Mouse (Mus musculus) midbrain, embryonic 12.5 days (tissue): ENCODE data around the gene Ppp3cb. TPM values are rescaled to one million over a fixed set of nuclear protein-coding genes. Genes with fewer than 3 reads are reported as not detected.

Experiments
- ATAC-seq: fragments of 200-750 bp; cut with Nextera tagmentation; 2 replicates; pipeline ENCODE4 v1.8.0; 2017; ENCODE audit warnings: low read depth, moderate TSS enrichment, moderate library complexity; ENCODE audit not compliant: low FRiP score
- H3K27ac ChIP-seq: fragments of 300-500 bp; sonication (generic); replicated peaks from 2 replicates; pipeline ENCODE4 v1.5.1; 2016; ENCODE audit warnings: mild to moderate bottlenecking
- H3K27me3 ChIP-seq: fragments of 300-500 bp; sonication (generic); 2 replicates; pipeline ENCODE4 v1.6.1; 2016; ENCODE audit warnings: mild to moderate bottlenecking
- H3K36me3 ChIP-seq: fragments of 300-500 bp; sonication (generic); 2 replicates; pipeline ENCODE4 v1.6.1; 2016
- H3K4me1 ChIP-seq: fragments of 300-500 bp; sonication (generic); 2 replicates; pipeline ENCODE4 v1.6.1; 2016
- H3K4me2 ChIP-seq: fragments of 300-500 bp; sonication (generic); replicated peaks from 2 replicates; pipeline ENCODE4 v1.6.1; 2016; ENCODE audit warnings: mild to moderate bottlenecking, moderate library complexity
- H3K4me3 ChIP-seq: fragments of 300-500 bp; sonication (generic); 2 replicates; pipeline ENCODE4 v1.5.1; 2016; ENCODE audit warnings: mild to moderate bottlenecking
- H3K9ac ChIP-seq: fragments of 300-500 bp; sonication (generic); replicated peaks from 2 replicates; pipeline ENCODE4 v1.6.1; 2016; ENCODE audit warnings: mild to moderate bottlenecking, moderate library complexity
- H3K9me3 ChIP-seq: fragments of 300-500 bp; sonication (generic); 2 replicates; pipeline ENCODE4 v1.6.1; 2016; ENCODE audit warnings: mild to moderate bottlenecking
- WGBS: fragments of 180-500 bp; shearing (Covaris S2); methylation state at CpG from one replicate; pipeline ENCODE4 v1.1.7; 2016; 5-methylcytosine and 5-hydroxymethylcytosine counted together
- polyA plus RNA-seq: library from polyadenylated mRNA; unstranded; fragments of >200 nt; fragmentation: Nextera tagmentation; extraction: Ambion mirVana; gene quantifications from 2 replicates; pipeline ENCODE4 v1.2.1, GENCODE M21; 2016

Ppp3cb gene
- polyA plus RNA-seq, 1 experiment from 2014 or later, result 66.2 TPM

DNA sequence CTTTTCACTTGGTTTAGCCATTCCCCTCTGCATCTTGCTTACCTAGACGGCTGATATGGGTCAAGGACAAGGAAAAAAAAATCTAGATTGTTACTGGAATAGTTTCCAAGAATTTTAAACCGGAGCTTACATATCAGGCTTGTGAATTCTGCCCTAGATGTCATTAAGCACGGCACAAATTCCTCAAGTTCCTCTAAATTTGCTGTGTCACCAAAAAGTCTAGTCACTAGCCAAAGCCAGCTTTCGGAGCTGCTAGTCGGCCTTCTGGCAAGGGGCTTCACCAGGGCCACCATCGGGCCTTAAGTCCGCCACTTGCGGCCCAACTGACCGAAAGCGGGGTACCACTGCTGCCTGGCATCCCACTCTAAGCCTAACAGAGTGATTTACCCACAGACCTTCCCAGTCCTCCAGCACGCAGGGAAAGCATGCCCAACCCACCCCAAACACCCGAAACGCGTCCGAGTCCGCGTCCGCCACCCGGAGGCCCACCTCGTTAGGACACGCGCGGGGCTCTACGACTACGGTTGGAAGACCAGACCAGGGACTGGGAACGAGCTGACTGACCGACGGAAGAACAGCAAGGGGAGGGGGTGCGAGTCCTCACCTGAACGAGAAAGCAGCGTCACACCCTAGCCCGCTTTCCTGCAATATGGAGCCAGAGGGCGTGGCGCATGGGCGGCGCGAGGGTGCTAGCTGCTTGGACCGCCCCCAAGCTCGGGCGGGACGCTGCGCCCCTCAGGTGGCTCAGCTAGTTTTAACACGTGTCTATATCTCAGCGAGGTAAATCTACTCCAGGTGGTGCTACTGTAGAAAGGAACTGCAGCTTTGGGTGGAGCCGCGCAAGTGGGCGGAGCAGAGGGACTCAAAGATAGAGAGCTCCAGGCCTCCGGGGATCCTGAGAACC is 66.8 kb downstream of the Ppp3cb start, which contains the start of gene Anxa7:
Gene Anxa7, minus strand, starts transcription at position 843 of the 904 bp plus-strand sequence.
- Histone ChIP-seq H3K9me3 (no peaks in the 10 kb centered on the region), H3K4me3 (peak within 1 kb of the TSS; percentile 62), H3K36me3 (peaks cover 9% of the 10 kb centered on the region; the same call in 1 of the 2 replicates), H3K27ac (no peak within 1 kb of the TSS), H3K4me2 (peak within 1 kb of the TSS; percentile 97), H3K9ac (peak within 1 kb of the TSS; percentile 57), H3K4me1 (peaks cover 8% of the 10 kb centered on the region), H3K27me3 (peaks cover 14% of the 10 kb centered on the region; the same call in 1 of the 2 replicates)
- 2% methylated on average over 48 of the region's 48 CpGs for WGBS
- ATAC-seq, result peak; percentile 70; the same call in 1 of the 2 replicates

GRCm38 (mm10) chr14:20478801-20479200 is 67.6 kb downstream of the Ppp3cb start:
- ATAC-seq, result no peak
- H3K27me3 ChIP-seq, result peaks cover 14% of the 10 kb centered on the region; the same call in 1 of the 2 replicates
- peaks cover 2% of the 10 kb centered on the region; the same call in 1 of the 2 replicates for H3K36me3 ChIP-seq
- H3K4me3 ChIP-seq, result peak overlapping the region; percentile 62; the same call in 1 of the 2 replicates
- peak overlapping the region; percentile 97 for H3K4me2 ChIP-seq
- no peak overlapping the region for H3K9ac ChIP-seq
- peaks cover 8% of the 10 kb centered on the region for H3K4me1 ChIP-seq
- 32% methylated on average over 7 of the region's 7 CpGs for WGBS
- no peaks in the 10 kb centered on the region for H3K9me3 ChIP-seq
- no peak overlapping the region for H3K27ac ChIP-seq

- Histone ChIP-seq H3K27ac (no peak overlapping the region), H3K4me2 (no peak overlapping the region), H3K9ac (no peak overlapping the region), H3K9me3 (no peaks in the 10 kb centered on the region), H3K4me3 (no peak overlapping the region), H3K27me3 (peaks cover 14% of the 10 kb centered on the region; the same call in 1 of the 2 replicates), H3K36me3 (no peaks in the 10 kb centered on the region), H3K4me1 (peaks cover 8% of the 10 kb centered on the region)
- WGBS, result 56% methylated on average over 3 of the region's 3 CpGs
- ATAC-seq, result no peak
Observed at GRCm38 (mm10) chr14:20478385-20478784, 68.0 kb downstream of the Ppp3cb start.

DNA sequence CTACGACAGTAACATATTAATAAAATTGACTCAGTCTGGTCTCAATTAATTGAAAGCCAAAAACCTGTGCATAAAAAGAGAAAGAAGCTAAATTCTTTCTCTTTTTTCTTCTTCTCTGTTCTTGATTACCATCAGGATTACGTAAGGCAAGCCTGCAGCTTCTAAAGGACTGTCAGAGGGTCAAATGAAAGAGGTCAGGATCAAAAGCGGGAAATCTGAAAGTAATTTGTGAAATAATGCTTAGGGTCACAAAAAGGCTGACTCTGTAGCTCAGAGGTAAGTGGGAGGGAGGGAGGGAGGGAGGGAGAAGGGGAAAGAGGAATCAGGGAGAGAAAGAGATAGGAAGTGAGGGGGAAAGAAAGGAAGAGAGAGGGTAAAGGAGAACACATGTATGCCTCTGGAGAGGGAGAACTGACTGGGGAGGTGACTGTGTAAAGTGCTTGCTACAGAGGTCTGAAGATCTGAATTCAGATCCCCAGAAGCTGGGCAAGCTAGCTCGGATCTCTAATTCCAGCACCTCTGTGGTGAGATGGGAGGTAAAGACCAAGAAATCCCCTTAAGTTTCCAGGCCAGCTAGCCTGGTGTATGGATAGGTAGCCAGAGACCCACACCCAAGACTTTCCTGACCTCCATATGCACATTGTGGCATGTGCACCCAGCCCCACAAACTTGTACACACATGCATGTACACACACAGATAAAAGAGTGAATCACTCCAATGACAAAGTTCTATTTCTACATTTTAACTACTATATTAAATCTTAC is 68.9 kb downstream of the Ppp3cb start:
- H3K4me1 ChIP-seq, result peaks cover 8% of the 10 kb centered on the region
- no peak for ATAC-seq
- WGBS, result 34% methylated on average over 4 of the region's 4 CpGs
- H3K9me3 ChIP-seq, result no peaks in the 10 kb centered on the region
- no peak overlapping the region for H3K27ac ChIP-seq
- no peaks in the 10 kb centered on the region for H3K36me3 ChIP-seq
- no peak overlapping the region for H3K4me3 ChIP-seq
- no peak overlapping the region for H3K9ac ChIP-seq
- no peak overlapping the region for H3K4me2 ChIP-seq
- H3K27me3 ChIP-seq, result peaks cover 14% of the 10 kb centered on the region; the same call in 1 of the 2 replicates

DNA sequence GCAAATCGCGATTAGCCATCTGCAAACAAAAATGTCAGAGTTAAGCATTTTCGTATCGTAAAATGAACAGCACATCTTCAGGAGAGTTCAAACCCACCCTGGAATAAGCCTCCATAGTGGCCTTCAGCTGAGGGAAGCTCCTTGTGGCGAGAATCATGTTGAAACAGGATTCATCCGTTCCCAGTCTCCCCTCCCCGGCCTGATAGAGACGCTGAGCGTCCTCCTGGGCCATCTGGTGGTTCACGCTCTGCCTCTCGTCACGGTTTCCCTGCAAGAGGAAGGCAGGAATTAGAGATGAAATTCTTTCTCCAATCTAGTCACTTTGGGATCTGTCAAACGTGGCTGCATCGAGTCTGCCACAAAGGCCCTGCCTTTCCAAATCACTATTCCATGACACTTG is 86.2 kb downstream of the Ppp3cb start:
- H3K27me3 ChIP-seq, result no peaks in the 10 kb centered on the region
- ATAC-seq, result no peak
- H3K4me2 ChIP-seq, result no peak overlapping the region
- WGBS, result 82% methylated on average over 14 of the region's 14 CpGs
- no peak overlapping the region for H3K9ac ChIP-seq
- H3K27ac ChIP-seq, result no peak overlapping the region
- no peaks in the 10 kb centered on the region for H3K36me3 ChIP-seq
- no peaks in the 10 kb centered on the region for H3K4me1 ChIP-seq
- no peak overlapping the region for H3K4me3 ChIP-seq
- H3K9me3 ChIP-seq, result no peaks in the 10 kb centered on the region

DNA sequence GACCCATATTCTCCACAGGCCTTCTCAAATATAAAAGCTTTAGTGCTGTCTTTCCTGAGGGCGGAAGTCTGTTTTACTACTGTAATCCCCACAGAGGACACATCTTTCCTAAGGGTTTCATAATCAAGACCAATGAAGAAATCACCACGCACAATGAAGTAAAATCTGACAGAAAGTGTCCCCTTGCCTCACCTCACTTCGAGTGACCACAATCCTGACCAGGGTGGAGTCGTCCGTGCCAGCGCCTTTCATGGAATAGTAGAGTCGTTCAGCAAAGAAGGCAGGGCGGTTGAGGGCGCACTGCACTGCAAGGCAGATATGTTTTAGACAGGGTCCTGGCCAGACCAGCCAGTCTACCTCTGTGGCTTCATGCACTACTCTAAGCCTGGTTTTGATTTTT is 88.0 kb downstream of the Ppp3cb start:
- Histone ChIP-seq H3K36me3 (no peaks in the 10 kb centered on the region), H3K4me1 (no peaks in the 10 kb centered on the region), H3K9ac (no peak overlapping the region), H3K4me2 (no peak overlapping the region), H3K4me3 (no peak overlapping the region), H3K27ac (no peak overlapping the region), H3K27me3 (no peaks in the 10 kb centered on the region), H3K9me3 (no peaks in the 10 kb centered on the region)
- no peak for ATAC-seq
- WGBS, result 93% methylated on average over 9 of the region's 9 CpGs

DNA sequence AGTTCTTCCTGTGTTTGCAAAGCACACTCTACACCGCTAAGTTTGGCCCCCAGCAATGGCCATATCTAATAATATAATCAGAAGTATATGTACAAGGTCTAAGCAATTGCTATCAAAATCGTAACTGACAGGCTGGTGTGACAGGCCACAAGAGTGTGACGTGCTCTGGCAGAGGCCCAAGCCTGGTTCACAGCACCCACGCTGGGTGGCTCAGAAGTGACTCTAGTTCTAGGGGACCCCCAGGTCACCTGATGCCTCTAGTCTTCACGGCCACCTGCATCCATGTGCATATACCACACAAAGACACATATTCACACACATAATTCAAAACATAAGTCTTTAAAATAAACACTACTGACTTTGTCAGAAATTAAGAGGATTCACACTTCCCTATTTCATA is 93.4 kb downstream of the Ppp3cb start:
- Histone ChIP-seq H3K4me2 (no peak overlapping the region), H3K36me3 (no peaks in the 10 kb centered on the region), H3K4me3 (no peak overlapping the region), H3K27ac (no peak overlapping the region), H3K9me3 (no peaks in the 10 kb centered on the region), H3K9ac (no peak overlapping the region), H3K27me3 (no peaks in the 10 kb centered on the region; the same call in 1 of the 2 replicates), H3K4me1 (peaks cover 8% of the 10 kb centered on the region)
- 93% methylated on average over 5 of the region's 5 CpGs for WGBS
- no peak for ATAC-seq

GRCm38 (mm10) chr14:20451765-20452331 is 94.5 kb downstream of the Ppp3cb start, which contains the start of gene Cfap70:
Gene Cfap70 (minus strand): TSS chr14:20452226.
- H3K4me3 ChIP-seq, result peak within 1 kb of the TSS; percentile 40
- H3K9me3 ChIP-seq, result no peaks in the 10 kb centered on the region
- no peak within 1 kb of the TSS for H3K27ac ChIP-seq
- peaks cover 8% of the 10 kb centered on the region for H3K4me1 ChIP-seq
- no peaks in the 10 kb centered on the region; the same call in 1 of the 2 replicates for H3K27me3 ChIP-seq
- peak; percentile 56; the same call in 1 of the 2 replicates for ATAC-seq
- H3K36me3 ChIP-seq, result no peaks in the 10 kb centered on the region
- peak within 1 kb of the TSS; percentile 56 for H3K4me2 ChIP-seq
- H3K9ac ChIP-seq, result 0 out of 2 replicates have a peak within 1 kb of the TSS, but pooled peaks have one; percentile 31
- 3% methylated on average over 15 of the region's 15 CpGs for WGBS

- H3K4me1 ChIP-seq, result peaks cover 8% of the 10 kb centered on the region
Observed at GRCm38 (mm10) chr14:20451302-20451701, 95.1 kb downstream of the Ppp3cb start.

More at GRCm38 (mm10) chr14:20451302-20451701, 95.1 kb downstream of the Ppp3cb start:
- H3K9ac ChIP-seq, result 0 out of 2 replicates have a peak overlapping the region, but pooled peaks have one; percentile 31
- no peaks in the 10 kb centered on the region for H3K36me3 ChIP-seq
- H3K9me3 ChIP-seq, result no peaks in the 10 kb centered on the region
- 16% methylated on average over 2 of the region's 2 CpGs for WGBS
- no peaks in the 10 kb centered on the region; the same call in 1 of the 2 replicates for H3K27me3 ChIP-seq
- H3K4me3 ChIP-seq, result peak overlapping the region; percentile 40
- peak overlapping the region; percentile 56 for H3K4me2 ChIP-seq
- no peak for ATAC-seq
- no peak overlapping the region for H3K27ac ChIP-seq
